Mouse (Mus musculus): ENCODE measurements around the gene Irgq. TPM values are rescaled to one million over a fixed set of nuclear protein-coding genes. Genes with fewer than 3 reads are reported as not detected.

Gene Irgq
- total and polyA plus RNA-seq, 3 experiments, result 12.9 to 17.4 (median 16.1) TPM

GRCm38 (mm10) chr7:24566206-24566605 lies 35.7 kb downstream of the Irgq start:
- no peaks in the 10 kb centered on the region for H3K4me1 ChIP-seq (ENCODE audit: control insufficient read depth, insufficient read depth, low read length)
- no peak overlapping the region for H3K4me3 ChIP-seq
- H3K79me2 ChIP-seq (replicated peaks; ENCODE audit: control insufficient read depth, insufficient read depth, low read length), result no peaks in the 10 kb centered on the region
- TF ChIP-seq CTCF (IDR thresholded peaks at IDR 0.05), result no peak
- no peak for TF ChIP-seq POLR2A (IDR thresholded peaks at IDR 0.05; ENCODE audit: insufficient read depth, low read depth, low read length)
- TF ChIP-seq EP300 (IDR thresholded peaks at IDR 0.05; ENCODE audit: insufficient read depth, low read depth, low read length), result no peak
- intact Hi-C loops (cut with DNase I), result no loop called here
- H3K27ac ChIP-seq, result no peak overlapping the region
- no peak overlapping the region for H3K9ac ChIP-seq (ENCODE audit: low read depth, low read length)
- H3K27me3 ChIP-seq (ENCODE audit: control insufficient read depth, insufficient read depth, low read length), result no peaks in the 10 kb centered on the region
- no peaks in the 10 kb centered on the region for H3K36me3 ChIP-seq (ENCODE audit: control insufficient read depth, insufficient read depth, low read length)
- DNase-seq, result no peak
- WGBS, result 91% methylated on average over 9 of the region's 9 CpGs

GRCm38 (mm10) chr7:24568512-24568911 lies 38.0 kb downstream of the Irgq start:
- Histone ChIP-seq H3K36me3 (ENCODE audit: control insufficient read depth, insufficient read depth, low read length) (no peaks in the 10 kb centered on the region), H3K4me1 (ENCODE audit: control insufficient read depth, insufficient read depth, low read length) (no peaks in the 10 kb centered on the region), H3K4me3 (no peak overlapping the region), H3K27me3 (ENCODE audit: control insufficient read depth, insufficient read depth, low read length) (no peaks in the 10 kb centered on the region), H3K27ac (no peak overlapping the region), H3K79me2 (replicated peaks; ENCODE audit: control insufficient read depth, insufficient read depth, low read length) (no peaks in the 10 kb centered on the region), H3K9ac (ENCODE audit: low read depth, low read length) (no peak overlapping the region)
- WGBS, result 89% methylated on average over 4 of the region's 4 CpGs
- TF ChIP-seq EP300 (IDR thresholded peaks at IDR 0.05; ENCODE audit: insufficient read depth, low read depth, low read length), result no peak
- TF ChIP-seq CTCF (IDR thresholded peaks at IDR 0.05), result no peak
- no peak for TF ChIP-seq POLR2A (IDR thresholded peaks at IDR 0.05; ENCODE audit: insufficient read depth, low read depth, low read length)
- no peak for DNase-seq
- intact Hi-C loops (cut with DNase I), result no loop called here

GRCm38 (mm10) chr7:24571071-24571470 lies 40.6 kb downstream of the Irgq start:
- TF ChIP-seq POLR2A (IDR thresholded peaks at IDR 0.05; ENCODE audit: insufficient read depth, low read depth, low read length) (no peak), EP300 (IDR thresholded peaks at IDR 0.05; ENCODE audit: insufficient read depth, low read depth, low read length) (no peak), CTCF (IDR thresholded peaks at IDR 0.05) (no peak)
- Histone ChIP-seq H3K27me3 (ENCODE audit: control insufficient read depth, insufficient read depth, low read length) (no peaks in the 10 kb centered on the region), H3K27ac (no peak overlapping the region), H3K4me3 (no peak overlapping the region), H3K36me3 (ENCODE audit: control insufficient read depth, insufficient read depth, low read length) (no peaks in the 10 kb centered on the region), H3K79me2 (replicated peaks; ENCODE audit: control insufficient read depth, insufficient read depth, low read length) (no peaks in the 10 kb centered on the region), H3K4me1 (ENCODE audit: control insufficient read depth, insufficient read depth, low read length) (no peaks in the 10 kb centered on the region), H3K9ac (ENCODE audit: low read depth, low read length) (no peak overlapping the region)
- DNase-seq, result no peak
- 71% methylated on average over 4 of the region's 4 CpGs for WGBS
- intact Hi-C loops (cut with DNase I), result no loop called here

GRCm38 (mm10) chr7:24572455-24572854 lies 42.0 kb downstream of the Irgq start:
- Histone ChIP-seq H3K27me3 (ENCODE audit: control insufficient read depth, insufficient read depth, low read length) (no peaks in the 10 kb centered on the region), H3K79me2 (replicated peaks; ENCODE audit: control insufficient read depth, insufficient read depth, low read length) (no peaks in the 10 kb centered on the region), H3K4me1 (ENCODE audit: control insufficient read depth, insufficient read depth, low read length) (no peaks in the 10 kb centered on the region), H3K9ac (ENCODE audit: low read depth, low read length) (no peak overlapping the region), H3K36me3 (ENCODE audit: control insufficient read depth, insufficient read depth, low read length) (no peaks in the 10 kb centered on the region), H3K4me3 (no peak overlapping the region), H3K27ac (no peak overlapping the region)
- TF ChIP-seq CTCF (IDR thresholded peaks at IDR 0.05), result peak; percentile 58
- TF ChIP-seq EP300 (IDR thresholded peaks at IDR 0.05; ENCODE audit: insufficient read depth, low read depth, low read length), result no peak
- DNase-seq, result no peak
- WGBS, result 61% methylated on average over 5 of the region's 5 CpGs
- intact Hi-C loops (cut with DNase I), result no loop called here

GRCm38 (mm10) chr7:24574224-24574796 lies 43.8 kb downstream of the Irgq start:
- 46% methylated on average over 12 of the region's 12 CpGs for WGBS
- Histone ChIP-seq H3K27ac (no peak overlapping the region), H3K36me3 (ENCODE audit: control insufficient read depth, insufficient read depth, low read length) (no peaks in the 10 kb centered on the region), H3K9ac (ENCODE audit: low read depth, low read length) (no peak overlapping the region), H3K79me2 (replicated peaks; ENCODE audit: control insufficient read depth, insufficient read depth, low read length) (no peaks in the 10 kb centered on the region), H3K27me3 (ENCODE audit: control insufficient read depth, insufficient read depth, low read length) (no peaks in the 10 kb centered on the region), H3K4me1 (ENCODE audit: control insufficient read depth, insufficient read depth, low read length) (no peaks in the 10 kb centered on the region), H3K4me3 (no peak overlapping the region)
- intact Hi-C loops (cut with DNase I), result no loop called here
- TF ChIP-seq EP300 (IDR thresholded peaks at IDR 0.05; ENCODE audit: insufficient read depth, low read depth, low read length), result no peak
- no peak for TF ChIP-seq POLR2A (IDR thresholded peaks at IDR 0.05; ENCODE audit: insufficient read depth, low read depth, low read length)
- TF ChIP-seq CTCF (IDR thresholded peaks at IDR 0.05), result no peak
- DNase-seq, result no peak

- H3K27me3 ChIP-seq (ENCODE audit: control insufficient read depth, insufficient read depth, low read length), result no peaks in the 10 kb centered on the region
- TF ChIP-seq POLR2A (IDR thresholded peaks at IDR 0.05; ENCODE audit: insufficient read depth, low read depth, low read length) (no peak), CTCF (IDR thresholded peaks at IDR 0.05) (no peak), EP300 (IDR thresholded peaks at IDR 0.05; ENCODE audit: insufficient read depth, low read depth, low read length) (no peak)
- intact Hi-C loops (cut with DNase I), result no loop called here
Observed at GRCm38 (mm10) chr7:24577811-24578210, 47.3 kb downstream of the Irgq start.

More at GRCm38 (mm10) chr7:24577811-24578210, 47.3 kb downstream of the Irgq start:
- no peak overlapping the region for H3K9ac ChIP-seq (ENCODE audit: low read depth, low read length)
- H3K79me2 ChIP-seq (replicated peaks; ENCODE audit: control insufficient read depth, insufficient read depth, low read length), result no peaks in the 10 kb centered on the region
- DNase-seq, result no peak
- H3K4me3 ChIP-seq, result no peak overlapping the region
- H3K36me3 ChIP-seq (ENCODE audit: control insufficient read depth, insufficient read depth, low read length), result no peaks in the 10 kb centered on the region
- no peaks in the 10 kb centered on the region for H3K4me1 ChIP-seq (ENCODE audit: control insufficient read depth, insufficient read depth, low read length)
- no peak overlapping the region for H3K27ac ChIP-seq
- 88% methylated on average over 10 of the region's 10 CpGs for whole genome bisulfite sequencing

Data from heart, adult 2 months (tissue).